12 mouse cellular contexts compared by ENCODE assay signal in the genomic region with DNA sequence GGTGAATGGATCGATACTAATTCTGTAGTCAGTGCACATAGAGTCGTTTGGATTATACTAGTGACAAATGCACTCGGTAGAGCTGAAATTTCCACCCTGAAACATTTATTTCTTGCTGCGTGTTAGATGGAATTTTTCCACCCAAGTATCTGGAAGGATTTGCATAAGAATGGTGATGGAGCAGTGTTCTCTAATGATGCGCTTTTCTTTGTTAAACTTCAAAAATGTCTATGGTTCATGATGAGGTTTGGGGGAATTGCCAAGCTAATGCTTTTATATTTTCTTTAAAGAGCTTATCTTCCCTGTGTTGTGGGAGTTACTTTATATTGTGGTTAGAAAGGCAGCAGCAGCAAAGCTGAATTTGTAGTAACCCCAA.
DNase-seq lines count a peak whose midpoint lies in the region; ATAC-seq and TF ChIP-seq lines count a peak whose summit lies in the region.
"Had no signal": no experiment of that assay in that cellular context is flagged by ENCODE, and none has a peak within 500 bp of the region (broad histone marks: within the 10 kb centered on the region; RNA-seq: fewer than 3 reads in every experiment).

No protein-coding gene starts in this region.

- no peak for TF ChIP-seq POLR2A in heart, adult 2 months (IDR thresholded peaks at IDR 0.05; ENCODE audit: insufficient read depth, low read depth, low read length)

- no peaks in the 10 kb centered on the region for H3K79me2 ChIP-seq in heart, adult 2 months (replicated peaks; ENCODE audit: control insufficient read depth, insufficient read depth, low read length)

- no peak for TF ChIP-seq CTCF in heart, adult 2 months (IDR thresholded peaks at IDR 0.05)
- TF ChIP-seq CTCF in layer of hippocampus, adult 2 months (conservative IDR thresholded peaks at IDR 0.05): no peak

- no peak overlapping the region for H3K4me2 ChIP-seq in heart, embryonic 11.5 days
- H3K4me2 ChIP-seq in forebrain, embryonic 11.5 days (ENCODE audit: low read depth, low read length, severe bottlenecking): no peak overlapping the region
- no peak overlapping the region for H3K4me2 ChIP-seq in midbrain, embryonic 14.5 days (ENCODE audit: low read length)

- H3K36me3 ChIP-seq in heart, embryonic 11.5 days (ENCODE audit: control insufficient read depth, insufficient read depth, low read length): no peaks in the 10 kb centered on the region
- H3K36me3 ChIP-seq in heart, adult 2 months (ENCODE audit: control insufficient read depth, insufficient read depth, low read length): no peaks in the 10 kb centered on the region
- no peaks in the 10 kb centered on the region for H3K36me3 ChIP-seq in forebrain, embryonic 11.5 days (ENCODE audit: control insufficient read depth, insufficient read depth, low read length)
- no peaks in the 10 kb centered on the region for H3K36me3 ChIP-seq in midbrain, embryonic 14.5 days (ENCODE audit: control insufficient read depth, insufficient read depth, low read length)

- intact Hi-C loops in heart, adult 2 months (cut with DNase I): no loop called here

- TF ChIP-seq EP300 in heart, adult 2 months (IDR thresholded peaks at IDR 0.05; ENCODE audit: insufficient read depth, low read depth, low read length): no peak

- H3K9ac ChIP-seq in heart, embryonic 11.5 days (ENCODE audit: low read depth, low read length): no peak overlapping the region
- no peak overlapping the region for H3K9ac ChIP-seq in heart, adult 2 months (ENCODE audit: low read depth, low read length)
- H3K9ac ChIP-seq in forebrain, embryonic 11.5 days (ENCODE audit: low read length): no peak overlapping the region
- H3K9ac ChIP-seq in midbrain, embryonic 14.5 days (replicated peaks; ENCODE audit: low read length): no peak overlapping the region

- H3K4me3 ChIP-seq in heart, embryonic 11.5 days (ENCODE audit: low read depth, low read length): no peak overlapping the region
- H3K4me3 ChIP-seq in heart, adult 2 months: no peak overlapping the region
- no peak overlapping the region for H3K4me3 ChIP-seq in layer of hippocampus, adult 2 months
- no peak overlapping the region for H3K4me3 ChIP-seq in forebrain, embryonic 11.5 days (ENCODE audit: low read depth, low read length)
- H3K4me3 ChIP-seq in midbrain, embryonic 14.5 days (replicated peaks; ENCODE audit: low read depth, low read length): no peak overlapping the region
- H3K4me3 ChIP-seq: left cerebral cortex, adult 2 months had no signal

- H3K27me3 ChIP-seq in heart, embryonic 11.5 days (ENCODE audit: control insufficient read depth, insufficient read depth, low read length): no peaks in the 10 kb centered on the region
- no peaks in the 10 kb centered on the region for H3K27me3 ChIP-seq in heart, adult 2 months (ENCODE audit: control insufficient read depth, insufficient read depth, low read length)
- H3K27me3 ChIP-seq in forebrain, embryonic 11.5 days (ENCODE audit: control insufficient read depth, insufficient read depth, low read length): no peaks in the 10 kb centered on the region
- H3K27me3 ChIP-seq in midbrain, embryonic 14.5 days (ENCODE audit: control insufficient read depth, insufficient read depth, low read length): no peaks in the 10 kb centered on the region

- 0 out of 2 replicates have a peak overlapping the region, but pooled peaks have one; percentile 25 for H3K27ac ChIP-seq in heart, embryonic 11.5 days (ENCODE audit: low read depth, low read length)
- H3K27ac ChIP-seq in heart, adult 2 months: no peak overlapping the region
- peak overlapping the region; percentile 14; the same call in 1 of the 2 replicates for H3K27ac ChIP-seq in layer of hippocampus, adult 2 months
- H3K27ac ChIP-seq in forebrain, embryonic 11.5 days (ENCODE audit: low read depth, low read length): peak overlapping the region; percentile 39; the same call in 1 of the 2 replicates
- peak overlapping the region; percentile 42; the same call in 1 of the 2 replicates for H3K27ac ChIP-seq in midbrain, embryonic 14.5 days (replicated peaks; ENCODE audit: low read depth, low read length)
- H3K27ac ChIP-seq: left cerebral cortex, adult 2 months had no signal

- H3K4me1 ChIP-seq in heart, embryonic 11.5 days (ENCODE audit: control insufficient read depth, insufficient read depth, low read length): peaks cover 9% of the 10 kb centered on the region
- no peaks in the 10 kb centered on the region; the same call in 1 of the 2 replicates for H3K4me1 ChIP-seq in heart, adult 2 months (ENCODE audit: control insufficient read depth, insufficient read depth, low read length)
- H3K4me1 ChIP-seq in forebrain, embryonic 11.5 days (replicated peaks; ENCODE audit: control insufficient read depth, insufficient read depth, low read length): peaks cover 11% of the 10 kb centered on the region
- peaks cover 16% of the 10 kb centered on the region for H3K4me1 ChIP-seq in midbrain, embryonic 14.5 days (ENCODE audit: control insufficient read depth, insufficient read depth, low read length)

- ATAC-seq in heart, embryonic 11.5 days (replicated peaks; ENCODE audit: insufficient number of reproducible peaks, low FRiP score, low TSS enrichment): no peak
- ATAC-seq in forebrain, embryonic 11.5 days (replicated peaks; ENCODE audit: low FRiP score): no peak
- no peak for ATAC-seq in midbrain, embryonic 14.5 days (ENCODE audit: low FRiP score, low TSS enrichment)

- DNase-seq in heart, adult 2 months: no peak
- no peak for DNase-seq in layer of hippocampus, adult 2 months (ENCODE audit: low spot score in 2 of 2)
- DNase-seq in layer of hippocampus, postnatal 14 days (ENCODE audit: low spot score in 2 of 2): no peak
- DNase-seq in forebrain, embryonic 11.5 days (ENCODE audit: low spot score): no peak
- peak; percentile 25 for DNase-seq in midbrain, embryonic 14.5 days
- no peak for DNase-seq in cerebellum, adult 9-11 months
- no peak for DNase-seq in yolk sac, embryonic 10.5 days (ENCODE audit: low spot score)
- DNase-seq: B cell, adult 2 months; cerebellum, adult 18-20 months; thymus, postnatal 36 days had no signal

- 75% methylated on average over 5 of the region's 5 CpGs for WGBS in heart, embryonic 11.5 days (ENCODE audit: insufficient replicate concordance)
- 66% methylated on average over 5 of the region's 5 CpGs for WGBS in heart, adult 2 months
- WGBS in forebrain, embryonic 11.5 days: 44% methylated on average over 5 of the region's 5 CpGs
- WGBS in midbrain, embryonic 14.5 days: 22% methylated on average over 5 of the region's 5 CpGs

- H3K9me3 ChIP-seq in heart, embryonic 11.5 days (replicated peaks; ENCODE audit: control insufficient read depth, low read length): no peaks in the 10 kb centered on the region
- H3K9me3 ChIP-seq in forebrain, embryonic 11.5 days (ENCODE audit: control insufficient read depth, low read length): no peaks in the 10 kb centered on the region
- no peaks in the 10 kb centered on the region for H3K9me3 ChIP-seq in midbrain, embryonic 14.5 days (ENCODE audit: control insufficient read depth, low read length)
